Mouse (Mus musculus): ENCODE results near the gene Slc23a2.

The Slc23a2 gene

GRCm38 (mm10) chr2:132044320-132045274 is 100.3 kb downstream of the Slc23a2 start:
- DNase-seq: no peak

- peak; percentile 41 to 42 for DNase-seq
These were observed 101.7 kb downstream of the Slc23a2 start for GRCm38 (mm10) chr2:132043101-132043621.

GRCm38 (mm10) chr2:132039894-132040293 is 105.0 kb downstream of the Slc23a2 start:
- no peak for DNase-seq

GRCm38 (mm10) chr2:132036326-132036725 is 108.6 kb downstream of the Slc23a2 start:
- no peak for DNase-seq

GRCm38 (mm10) chr2:132035470-132035835 is 109.5 kb downstream of the Slc23a2 start:
- DNase-seq: no peak

GRCm38 (mm10) chr2:132034590-132035469 is 110.1 kb downstream of the Slc23a2 start:
- no peak for DNase-seq

GRCm38 (mm10) chr2:132031364-132032095 is 113.4 kb downstream of the Slc23a2 start:
- DNase-seq: no peak

- no peak for DNase-seq
These were observed 114.2 kb downstream of the Slc23a2 start for GRCm38 (mm10) chr2:132030418-132031363.

- peak; percentile 41 to 45 for DNase-seq
These were observed 115.1 kb downstream of the Slc23a2 start, which contains the start of gene Rassf2 for GRCm38 (mm10) chr2:132029646-132030417. Gene Rassf2 (minus strand): TSS chr2:132030258.

- peak in 1 of 2 experiments; percentile 19 for DNase-seq
These were observed 115.9 kb downstream of the Slc23a2 start for GRCm38 (mm10) chr2:132028894-132029605.

GRCm38 (mm10) chr2:132028107-132028506 is 116.8 kb downstream of the Slc23a2 start:
- no peak for DNase-seq

GRCm38 (mm10) chr2:132027366-132027765 is 117.5 kb downstream of the Slc23a2 start:
- DNase-seq: no peak

GRCm38 (mm10) chr2:132024028-132024427 is 120.9 kb downstream of the Slc23a2 start:
- DNase-seq: no peak

- DNase-seq: no peak
These were observed 122.3 kb downstream of the Slc23a2 start for GRCm38 (mm10) chr2:132022621-132023020.

- no peak for DNase-seq
These were observed 123.3 kb downstream of the Slc23a2 start for GRCm38 (mm10) chr2:132021616-132022015.

- DNase-seq: no peak
These were observed 123.8 kb downstream of the Slc23a2 start for GRCm38 (mm10) chr2:132020991-132021541.

- DNase-seq: no peak
These were observed 124.5 kb downstream of the Slc23a2 start for GRCm38 (mm10) chr2:132020420-132020819.

GRCm38 (mm10) chr2:132019372-132019811 is 125.5 kb downstream of the Slc23a2 start:
- DNase-seq: no peak

- no peak for DNase-seq
These were observed 126.8 kb downstream of the Slc23a2 start for GRCm38 (mm10) chr2:132018156-132018555.
